Mouse (Mus musculus) cerebellum, postnatal 10 days (tissue): ENCODE results near the gene Iqschfp.
A peak's percentile ranks its signal among the peaks of the same experiment; 100 is the strongest.

Source experiments
- DNase-seq, 2 experiments: peaks; one replicate each; pipeline ENCODE4 v3.0.0; 2021; ENCODE audit warnings: mixed read lengths in 2 of 2

Iqschfp gene

DNA sequence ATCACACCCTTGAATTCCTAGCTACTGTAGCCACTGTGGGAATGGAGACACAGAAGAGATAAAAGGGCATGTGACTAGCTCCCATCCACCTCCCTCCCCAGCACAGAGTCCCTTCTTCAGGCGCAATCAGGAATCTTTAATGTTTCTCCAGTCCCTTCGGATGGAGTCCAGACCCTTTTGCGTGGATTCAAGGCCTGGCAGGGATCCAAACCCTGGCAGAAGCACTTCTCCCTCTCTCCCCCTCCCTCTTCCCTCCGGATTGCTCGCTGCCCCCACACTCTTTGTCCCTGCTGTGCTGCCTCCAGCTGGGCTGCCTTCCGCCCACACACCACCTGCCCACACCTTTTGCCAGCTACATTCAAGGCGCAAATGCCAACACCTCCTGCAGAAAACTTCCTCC lies 684.4 kb downstream of the Iqschfp start:
- peak; percentile 92 to 96 for DNase-seq

DNA sequence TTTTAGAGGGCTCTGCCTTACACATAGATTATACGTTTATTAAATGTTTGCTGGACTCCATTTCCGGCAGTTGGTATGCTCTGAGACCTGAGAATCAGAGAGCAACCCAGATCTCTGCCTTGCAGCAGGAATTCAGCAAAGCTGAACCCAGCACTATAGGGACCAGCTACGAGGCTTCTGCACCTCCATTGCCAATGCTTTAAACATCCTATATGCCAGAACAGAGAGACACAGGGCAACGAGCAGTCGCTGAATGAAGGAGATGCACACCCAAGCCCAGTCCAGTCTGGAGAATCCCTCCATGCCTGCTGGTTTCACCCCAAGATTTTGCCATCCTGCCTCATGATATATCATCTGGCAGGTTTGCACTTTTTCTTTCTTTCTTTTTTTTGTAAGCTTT lies 684.9 kb downstream of the Iqschfp start:
- peak in 1 of 2 experiments; percentile 25 for DNase-seq

DNA sequence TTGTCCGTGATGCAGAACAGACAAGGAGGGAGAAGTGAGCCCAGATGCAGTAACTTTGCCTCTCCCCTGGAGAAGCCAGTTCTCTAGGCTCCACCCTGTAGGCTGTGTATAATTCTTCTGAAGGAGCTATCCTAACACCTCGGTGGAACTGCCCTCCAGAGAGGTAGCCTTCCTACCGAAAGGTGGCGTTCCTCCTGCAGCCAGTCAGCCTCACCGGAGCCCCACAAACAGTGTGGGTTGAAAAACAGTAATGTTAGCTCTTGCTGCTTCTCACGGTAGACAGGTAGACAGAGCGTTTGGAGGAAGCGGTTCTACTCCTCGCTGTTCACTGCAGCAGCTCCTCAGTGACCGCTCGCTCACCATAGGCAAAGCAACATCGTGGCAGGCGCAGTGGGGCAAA lies 689.6 kb downstream of the Iqschfp start:
- DNase-seq = no peak

DNA sequence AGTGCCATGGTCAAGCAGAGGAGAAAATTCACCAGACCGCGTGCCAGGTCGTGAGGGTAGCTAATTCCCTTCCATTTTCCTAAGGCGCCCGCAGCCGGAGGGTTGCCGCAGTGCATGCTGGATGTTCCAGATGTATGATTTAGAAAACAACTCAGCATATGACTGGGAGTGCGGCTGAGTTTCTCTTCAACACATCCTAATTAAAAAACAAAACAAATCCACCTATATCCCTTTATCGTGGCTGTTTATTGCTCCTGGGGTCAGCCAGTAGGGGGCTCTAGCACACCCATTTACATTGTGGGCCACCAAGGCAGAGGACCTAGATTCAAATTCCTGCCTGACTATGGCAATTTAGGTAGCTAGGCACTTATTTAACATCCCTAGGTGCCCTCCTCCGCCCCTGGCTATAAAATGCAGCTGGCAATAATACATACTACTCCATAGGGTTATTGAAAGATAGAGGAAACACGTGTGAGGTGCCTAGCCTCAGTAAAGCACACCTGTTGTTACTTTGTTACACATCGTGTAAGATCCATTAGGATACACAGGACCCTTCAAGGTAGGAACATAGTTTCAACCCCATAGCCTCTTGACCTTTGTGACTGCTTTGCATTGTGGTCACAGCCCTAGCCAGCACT lies 690.2 kb downstream of the Iqschfp start:
- no peak for DNase-seq

DNA sequence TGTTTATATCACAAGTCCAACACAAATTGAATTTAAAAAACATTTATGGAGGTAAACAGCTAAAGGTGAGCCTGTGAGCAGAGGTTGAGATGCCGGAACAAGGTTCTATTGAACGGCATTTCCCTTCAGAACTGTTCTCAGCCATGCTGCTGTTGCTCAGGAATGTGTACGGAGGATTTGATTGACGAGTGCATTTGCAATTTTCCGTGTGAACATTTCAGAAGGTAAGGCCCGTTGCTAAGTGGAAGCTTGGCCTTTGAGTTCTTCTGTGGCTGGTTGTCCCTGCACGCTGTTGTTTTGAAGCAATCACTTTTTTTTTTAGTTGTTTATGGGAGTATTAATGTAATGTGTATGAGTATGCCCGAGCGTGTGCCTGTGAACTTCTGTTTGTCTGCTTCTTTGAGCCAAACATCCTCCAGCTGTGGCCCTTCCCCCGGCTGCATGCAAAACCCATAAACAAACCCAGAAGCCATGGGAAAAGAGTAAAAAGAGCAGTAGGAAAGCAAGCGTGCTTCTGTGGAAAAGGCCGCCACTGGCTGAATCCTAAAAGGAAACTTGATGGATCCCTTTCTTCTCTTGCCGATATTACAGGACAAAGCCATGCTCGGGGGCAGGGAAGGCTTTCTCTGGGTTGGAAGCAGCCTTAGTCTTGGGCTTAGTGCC lies 691.1 kb downstream of the Iqschfp start:
- no peak for DNase-seq

DNA sequence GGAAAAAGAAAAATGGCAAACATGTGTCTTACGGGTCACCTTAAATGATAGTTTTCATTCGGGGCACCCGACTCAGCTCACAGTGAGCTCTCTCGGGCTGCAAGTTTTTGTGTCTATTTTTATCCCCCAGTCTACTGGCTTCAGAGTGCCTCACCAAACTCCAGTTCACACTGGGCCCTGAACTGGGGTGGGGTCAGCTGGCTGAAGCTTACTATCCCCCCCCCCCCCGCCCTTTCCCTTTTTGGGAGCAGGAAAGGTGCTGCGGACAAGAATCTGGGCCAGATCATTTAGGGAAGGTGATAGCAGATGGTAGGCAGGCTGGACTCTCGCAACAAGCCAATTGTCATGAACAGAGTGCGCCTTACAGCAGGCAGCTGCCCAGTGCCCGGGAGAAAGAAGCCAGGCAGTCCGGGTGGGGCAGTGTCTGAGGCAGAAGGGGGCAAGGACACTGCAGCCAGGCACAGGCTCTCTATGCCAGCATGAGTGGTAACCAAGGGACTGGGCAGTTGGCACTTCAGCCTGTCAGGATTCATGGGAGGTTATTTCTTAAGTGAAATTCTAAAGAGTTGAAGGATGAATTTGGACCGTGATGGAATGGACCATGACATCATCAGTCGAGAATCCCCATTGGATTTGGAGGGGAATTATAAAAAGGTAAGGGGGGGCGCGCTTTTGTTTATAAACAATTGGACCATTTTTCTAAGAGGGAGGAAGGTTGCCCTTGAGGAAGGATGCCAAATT lies 691.9 kb downstream of the Iqschfp start:
- DNase-seq = peak; percentile 79 to 88

DNA sequence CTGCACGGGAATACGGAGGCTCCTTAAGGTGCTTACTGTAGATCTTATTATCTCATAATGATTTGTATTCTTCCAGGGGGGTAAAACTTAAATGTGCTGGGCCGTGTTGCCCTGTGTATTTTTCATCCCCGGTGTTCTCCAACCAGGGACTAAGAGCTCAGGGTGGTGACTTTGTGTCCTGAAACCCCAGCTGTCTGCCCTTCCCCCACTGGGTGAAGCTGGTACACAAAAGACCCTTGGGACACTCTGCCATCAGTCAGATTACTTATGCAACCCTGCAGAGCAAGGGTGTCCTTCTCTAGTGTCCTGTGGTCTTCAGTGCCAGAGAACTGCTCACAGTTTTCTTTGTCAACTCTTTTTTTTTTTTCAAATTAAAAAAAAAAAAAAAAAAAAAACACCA lies 693.2 kb downstream of the Iqschfp start:
- DNase-seq = no peak

DNA sequence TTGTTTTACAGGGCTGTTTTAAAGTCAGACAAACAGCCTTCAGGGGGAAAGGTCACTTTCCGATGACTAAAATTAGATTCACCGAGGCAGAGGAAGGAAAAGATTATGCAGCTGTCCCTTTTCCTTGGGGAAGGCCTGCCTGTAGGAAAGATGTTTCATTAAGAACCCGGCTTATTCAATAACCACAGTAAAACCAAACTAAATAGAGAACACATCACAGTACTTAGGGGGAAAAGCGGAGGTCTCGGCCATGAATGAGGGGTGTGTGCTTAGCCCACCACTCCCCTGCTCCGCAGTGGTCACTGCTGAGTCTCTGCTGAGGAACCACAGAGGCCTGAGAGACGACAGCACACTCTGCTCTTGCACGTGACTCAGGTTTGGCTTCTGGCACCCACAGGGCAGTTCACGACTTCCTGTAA lies 694.6 kb downstream of the Iqschfp start:
- DNase-seq = no peak

DNA sequence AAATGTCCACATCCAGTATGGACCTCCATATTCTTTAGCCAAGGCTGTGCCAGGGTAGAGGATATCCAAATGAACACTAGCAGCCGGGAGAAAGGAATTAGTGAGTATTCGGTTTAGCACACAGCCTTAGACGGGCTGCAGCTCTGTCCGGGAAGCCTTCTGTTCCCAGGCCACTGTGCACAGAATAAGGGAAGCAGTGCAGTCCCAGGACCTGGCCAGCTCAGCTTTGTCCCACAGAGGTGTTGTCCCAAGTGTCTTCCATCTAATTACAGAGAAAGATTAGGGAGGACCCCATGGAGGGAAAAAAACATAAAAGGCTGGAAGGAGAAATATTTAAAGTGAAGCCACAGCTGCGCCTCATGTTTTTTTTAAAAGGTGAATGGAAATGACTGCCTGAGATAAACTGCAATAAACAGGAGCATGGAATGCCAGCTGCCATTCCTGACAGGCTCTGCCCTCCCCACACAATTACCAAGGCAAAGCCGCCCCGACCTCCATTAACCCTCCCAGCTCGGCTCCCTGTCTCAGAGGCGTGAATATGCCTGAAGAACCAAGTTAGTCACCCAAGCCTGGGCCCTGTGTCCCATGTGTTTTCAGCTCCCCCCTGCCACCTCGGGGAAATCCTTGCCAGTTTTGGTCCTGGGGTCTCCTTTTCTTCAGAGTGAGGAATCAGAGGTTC lies 695.7 kb downstream of the Iqschfp start:
- DNase-seq = no peak

DNA sequence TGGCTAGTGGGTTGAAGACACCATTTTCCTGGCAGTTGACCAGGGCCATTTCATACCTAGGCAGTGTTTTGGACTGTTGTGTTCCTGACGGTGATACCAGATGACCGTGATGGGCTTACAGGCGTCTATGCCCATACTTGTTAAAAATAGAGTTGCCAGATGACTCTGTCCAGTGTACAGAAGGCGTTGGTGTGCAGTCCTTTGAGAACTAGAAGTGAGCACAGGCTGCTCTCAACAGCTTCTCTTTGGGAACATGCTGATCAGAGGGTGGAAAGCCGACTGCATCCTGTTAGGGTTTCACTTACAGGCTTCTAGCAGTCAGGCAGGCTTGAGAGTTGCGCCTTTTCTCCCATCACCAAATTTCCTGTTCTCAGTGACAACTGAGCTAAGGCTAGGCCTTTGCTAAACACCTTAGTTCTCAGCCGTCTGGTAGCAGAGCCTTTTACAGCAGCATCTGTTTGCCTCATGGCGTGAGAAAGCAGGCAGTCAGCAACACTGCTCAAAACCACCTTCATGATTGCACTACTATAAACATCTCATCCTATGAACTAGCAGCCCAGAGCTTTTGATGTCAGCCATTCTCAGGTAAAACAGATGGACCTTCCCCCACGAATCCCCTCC lies 697.3 kb downstream of the Iqschfp start:
- no peak for DNase-seq

DNA sequence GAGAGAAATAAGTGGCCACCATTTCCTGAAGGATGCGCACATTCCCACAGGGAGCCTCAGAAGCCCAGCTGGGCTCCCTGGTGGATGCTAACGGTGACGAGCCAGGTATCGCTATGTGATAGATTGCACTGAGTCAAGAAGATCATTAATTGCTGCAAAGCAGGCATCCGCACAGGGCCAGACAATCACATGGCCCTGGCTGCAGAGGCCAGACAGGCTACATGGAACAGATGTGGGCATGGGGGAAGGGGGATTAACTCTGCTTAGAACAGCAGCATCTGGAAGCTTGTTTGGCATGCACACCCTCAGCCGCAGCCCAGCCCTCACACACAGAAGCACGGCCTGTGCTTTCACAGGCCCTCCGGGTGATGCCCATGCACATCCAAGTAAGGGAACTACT lies 698.4 kb downstream of the Iqschfp start:
- DNase-seq = no peak

DNA sequence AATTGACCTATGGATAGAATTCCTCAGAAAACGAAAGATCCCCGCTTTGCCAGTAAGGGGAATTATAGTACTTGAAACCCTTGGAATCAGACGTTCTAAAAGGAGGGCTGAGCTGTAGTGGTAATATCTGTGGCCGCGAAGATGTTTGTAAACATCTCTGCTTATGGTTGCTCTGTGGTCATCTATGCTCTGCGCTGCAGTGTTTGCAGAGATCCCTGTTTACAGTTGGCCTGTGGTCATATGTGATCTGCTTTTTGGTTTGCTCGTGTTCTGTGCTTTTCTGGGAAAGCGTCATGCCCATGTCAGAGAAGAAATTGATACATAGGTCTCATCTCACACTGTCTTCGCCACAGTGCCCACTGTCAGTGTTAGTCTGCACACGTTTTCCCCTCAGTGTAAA lies 700.5 kb downstream of the Iqschfp start:
- DNase-seq = no peak

DNA sequence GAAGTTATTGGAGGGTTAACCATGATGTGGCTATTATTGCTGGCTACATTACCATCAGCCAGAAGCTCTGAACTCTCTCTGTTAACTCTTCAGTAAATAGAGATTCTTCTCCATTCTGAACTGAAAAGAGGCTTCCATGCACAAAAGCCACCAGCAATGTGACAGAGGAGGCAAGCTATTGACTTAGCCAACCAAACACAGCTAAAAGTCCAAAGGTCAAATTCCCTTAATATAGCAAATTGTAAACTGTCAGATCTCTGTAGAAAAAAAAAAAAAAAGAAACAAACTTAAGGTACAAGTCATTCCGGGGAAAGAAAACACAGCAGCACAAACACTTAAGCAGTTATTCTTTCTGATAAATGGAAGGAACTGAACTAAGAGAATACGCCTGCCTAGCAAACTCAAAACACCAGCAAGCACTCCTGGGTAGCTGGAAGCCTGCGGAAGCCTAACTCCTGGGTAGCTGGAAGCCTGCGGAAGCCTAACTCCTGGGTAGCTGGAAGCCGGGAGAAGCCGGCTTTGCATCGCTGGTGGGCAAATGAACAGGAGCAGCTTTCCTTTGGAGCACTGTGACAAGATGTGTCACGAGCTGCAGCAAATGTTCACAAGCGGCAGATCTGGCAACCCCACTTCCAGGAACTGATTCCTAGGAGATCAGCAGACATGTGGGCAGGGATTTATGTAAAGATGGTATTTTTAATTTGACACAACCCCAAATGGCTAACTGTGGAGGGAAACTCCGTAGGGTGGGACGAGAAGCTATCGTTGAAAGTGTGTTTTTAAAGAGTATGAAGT lies 701.2 kb downstream of the Iqschfp start:
- DNase-seq = peak in 1 of 2 experiments; percentile 44

DNA sequence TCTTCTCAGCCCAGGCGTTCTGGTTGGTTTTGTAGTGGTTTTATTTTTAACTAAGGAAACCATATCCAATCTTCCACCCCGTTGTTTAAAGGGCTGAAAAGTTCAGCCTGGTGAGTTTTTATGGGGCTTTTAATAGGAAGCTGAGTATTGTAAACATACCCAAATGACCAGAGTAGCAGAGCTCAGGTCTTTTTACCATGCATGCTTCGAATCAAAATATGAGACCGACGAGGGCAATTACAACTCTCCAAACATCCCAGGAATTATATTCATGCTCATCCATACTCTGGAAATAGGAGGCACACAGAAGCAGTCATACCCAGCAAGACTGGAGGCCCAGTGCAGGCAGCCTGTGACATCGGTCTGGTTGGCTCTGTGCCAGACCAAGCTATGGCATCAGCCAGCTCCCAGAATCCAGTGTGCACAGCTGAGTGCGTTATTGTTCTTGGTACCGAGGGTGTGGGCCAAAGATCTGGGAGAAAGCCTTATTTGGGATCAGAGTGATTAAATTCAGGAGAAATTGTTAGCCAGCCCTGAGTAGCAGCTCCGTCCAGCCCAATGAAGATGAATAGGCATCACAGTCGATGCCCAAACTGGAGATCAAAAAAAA lies 703.4 kb downstream of the Iqschfp start:
- no peak for DNase-seq

DNA sequence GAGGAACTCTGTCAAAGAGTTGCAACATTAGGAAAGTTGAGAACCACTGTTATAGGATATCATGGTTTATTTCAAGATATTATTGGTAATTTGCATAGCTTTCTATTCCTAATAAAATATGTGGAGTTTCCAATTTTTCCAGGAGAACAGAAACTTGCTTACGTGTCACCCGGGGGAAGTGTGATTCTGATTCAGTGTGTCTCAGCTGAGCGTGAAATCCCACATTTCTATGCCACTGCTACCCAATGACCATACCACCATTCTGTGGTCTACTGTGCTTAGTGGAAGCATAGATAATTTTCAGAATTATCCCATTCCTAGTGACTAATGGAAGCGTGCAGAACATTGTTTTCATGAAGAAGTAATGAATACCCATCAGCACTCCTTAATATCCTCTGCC lies 704.9 kb downstream of the Iqschfp start:
- no peak for DNase-seq

DNA sequence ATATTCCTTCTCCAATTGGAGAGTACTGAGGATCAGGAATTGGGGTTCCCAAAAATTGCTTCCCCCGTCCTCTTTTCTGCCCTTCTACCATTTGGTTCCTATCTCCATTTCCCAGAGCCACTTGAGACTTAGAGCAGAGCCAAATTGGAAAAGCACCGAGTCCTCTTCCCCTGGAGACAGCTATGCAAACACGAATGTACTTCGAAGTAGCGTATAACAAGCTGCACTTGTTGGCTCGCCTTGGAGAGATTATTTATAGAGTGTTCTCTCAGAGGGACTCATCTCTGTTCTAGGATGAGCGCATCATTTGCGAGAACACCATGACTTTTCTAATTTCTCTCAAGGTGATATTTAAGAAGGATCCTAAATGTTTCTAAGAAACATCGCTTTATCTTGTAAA lies 710.9 kb downstream of the Iqschfp start:
- DNase-seq = no peak

DNA sequence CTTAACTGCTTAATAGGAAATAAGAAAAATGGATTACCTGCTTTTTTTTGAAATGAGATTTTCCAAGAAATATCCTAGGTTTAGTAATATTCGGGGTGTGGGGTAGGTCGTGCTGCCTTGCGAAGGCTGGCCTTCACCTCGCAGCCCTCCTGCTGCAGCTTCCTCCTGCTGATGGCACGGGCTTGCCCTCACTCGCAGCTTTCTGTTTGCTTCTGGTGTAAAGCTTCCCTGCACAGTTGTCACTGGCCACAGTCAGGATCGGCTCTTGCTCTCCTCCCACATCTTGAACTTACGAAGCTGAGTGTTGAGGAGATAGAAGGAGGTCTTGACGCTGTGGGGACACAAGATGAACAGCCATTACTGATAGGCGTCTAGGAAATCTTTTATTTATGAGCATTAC lies 712.4 kb downstream of the Iqschfp start:
- no peak for DNase-seq

DNA sequence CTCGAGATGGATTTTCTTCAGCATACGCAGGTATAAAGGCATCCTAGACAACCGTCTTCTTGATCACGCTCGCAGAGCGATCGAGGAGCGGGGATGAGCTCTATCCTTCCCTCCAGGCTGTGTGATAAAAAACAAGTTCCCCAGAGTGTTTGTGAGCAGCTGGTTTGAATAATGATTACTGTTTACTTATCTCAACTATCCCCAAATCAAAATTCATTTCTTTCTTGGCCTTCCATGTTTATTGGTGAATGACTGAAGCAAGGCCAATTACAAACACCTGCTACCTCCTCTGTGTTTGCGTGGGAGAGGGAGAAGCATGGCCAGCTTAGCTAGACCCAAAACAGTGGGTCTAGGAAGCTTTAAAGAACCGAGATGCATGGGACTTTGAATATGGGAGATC lies 712.9 kb downstream of the Iqschfp start:
- no peak for DNase-seq

DNA sequence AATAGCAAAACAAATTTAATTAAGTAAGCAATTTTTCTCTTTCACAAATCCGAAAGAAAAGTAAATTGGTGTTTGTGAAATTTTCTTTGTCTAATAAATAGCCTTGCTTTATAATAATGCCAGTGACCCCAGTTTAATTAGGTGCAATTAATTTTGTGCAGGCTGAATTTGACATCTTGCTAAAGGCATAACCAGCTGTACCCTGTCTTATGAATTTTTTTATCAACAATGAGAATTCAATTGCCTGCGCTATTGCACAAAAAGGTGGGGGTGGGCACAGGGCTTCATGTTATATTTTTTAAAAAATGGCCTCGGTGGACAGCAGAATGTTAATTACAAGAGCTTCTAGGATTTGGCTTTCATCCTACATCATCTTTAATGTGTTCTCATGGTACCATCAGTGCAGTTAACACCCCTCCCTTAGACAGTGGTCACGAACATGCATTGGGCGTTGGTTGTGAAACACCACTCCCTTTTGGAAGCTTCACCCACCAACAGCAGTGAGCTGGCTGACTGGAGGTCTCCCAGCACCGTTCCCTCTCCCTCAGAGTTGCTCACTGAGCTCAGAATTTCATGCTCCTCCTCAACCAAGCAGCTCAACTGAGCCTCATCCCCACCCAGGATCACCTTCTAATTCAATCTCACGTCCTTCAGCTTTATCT lies 714.0 kb downstream of the Iqschfp start:
- DNase-seq = no peak

DNA sequence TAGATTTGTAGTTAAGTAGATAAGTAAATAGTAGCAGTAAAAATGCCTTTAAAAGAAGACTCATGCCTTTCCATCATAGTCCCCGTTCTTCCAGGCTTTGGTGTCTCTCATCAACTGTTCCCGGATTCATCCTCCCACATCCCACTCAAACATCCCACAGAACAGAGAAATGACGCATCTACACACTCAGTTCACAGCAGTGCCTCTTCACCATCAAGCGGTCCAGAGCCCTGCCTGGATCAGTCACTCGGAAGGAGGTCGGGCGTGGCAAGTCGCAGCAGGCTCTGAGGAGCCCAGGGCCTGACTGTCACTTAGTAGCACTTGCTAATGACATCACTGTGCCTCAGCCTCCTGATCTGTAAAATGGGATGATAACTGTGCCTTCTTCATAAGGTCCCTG lies 714.7 kb downstream of the Iqschfp start:
- no peak for DNase-seq

DNA sequence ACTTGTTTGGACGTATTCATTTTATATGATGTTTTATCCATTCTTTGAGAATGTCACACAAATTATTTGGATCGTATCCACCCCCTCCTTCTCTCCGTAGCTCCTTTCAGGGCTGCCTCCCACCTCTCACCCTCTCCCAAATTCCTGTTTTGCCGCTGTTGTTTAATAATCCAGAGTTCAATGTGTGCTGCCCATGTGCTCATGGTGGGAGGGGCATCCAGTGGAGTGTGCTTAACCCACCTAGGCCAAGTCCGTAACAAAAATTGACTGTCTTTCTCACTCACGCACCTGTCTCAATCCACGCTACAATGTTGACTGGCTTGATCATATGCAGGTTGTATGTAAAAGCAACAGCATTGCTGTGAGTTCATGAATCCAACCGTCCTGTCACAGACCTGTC lies 715.3 kb downstream of the Iqschfp start:
- DNase-seq = no peak
